Mouse (Mus musculus) E14TG2a.4 (cell line): ENCODE results near the gene Fras1.

Experiments used
- CTCF ChIP-seq: conservative IDR thresholded peaks from 2 replicates; pipeline ENCODE4 v1.5.1; 2014; ENCODE audit warnings: low read length
- NANOG ChIP-seq: IDR thresholded peaks from 2 replicates; pipeline ENCODE4 v1.6.1; 2014; ENCODE audit warnings: borderline replicate concordance, low read length, mixed read lengths
- POU5F1 ChIP-seq: IDR thresholded peaks from 2 replicates; pipeline ENCODE4 v1.6.1; 2014; ENCODE audit warnings: low read length, borderline replicate concordance

- TF ChIP-seq CTCF = no peak
- no peak for TF ChIP-seq POU5F1
- TF ChIP-seq NANOG = no peak
Measured at GRCm38 (mm10) chr5:96475488-96475887, 101.7 kb downstream of the Fras1 start.
